Comparison of ENCODE assay signal across 8 mouse cellular contexts in the genomic region with DNA sequence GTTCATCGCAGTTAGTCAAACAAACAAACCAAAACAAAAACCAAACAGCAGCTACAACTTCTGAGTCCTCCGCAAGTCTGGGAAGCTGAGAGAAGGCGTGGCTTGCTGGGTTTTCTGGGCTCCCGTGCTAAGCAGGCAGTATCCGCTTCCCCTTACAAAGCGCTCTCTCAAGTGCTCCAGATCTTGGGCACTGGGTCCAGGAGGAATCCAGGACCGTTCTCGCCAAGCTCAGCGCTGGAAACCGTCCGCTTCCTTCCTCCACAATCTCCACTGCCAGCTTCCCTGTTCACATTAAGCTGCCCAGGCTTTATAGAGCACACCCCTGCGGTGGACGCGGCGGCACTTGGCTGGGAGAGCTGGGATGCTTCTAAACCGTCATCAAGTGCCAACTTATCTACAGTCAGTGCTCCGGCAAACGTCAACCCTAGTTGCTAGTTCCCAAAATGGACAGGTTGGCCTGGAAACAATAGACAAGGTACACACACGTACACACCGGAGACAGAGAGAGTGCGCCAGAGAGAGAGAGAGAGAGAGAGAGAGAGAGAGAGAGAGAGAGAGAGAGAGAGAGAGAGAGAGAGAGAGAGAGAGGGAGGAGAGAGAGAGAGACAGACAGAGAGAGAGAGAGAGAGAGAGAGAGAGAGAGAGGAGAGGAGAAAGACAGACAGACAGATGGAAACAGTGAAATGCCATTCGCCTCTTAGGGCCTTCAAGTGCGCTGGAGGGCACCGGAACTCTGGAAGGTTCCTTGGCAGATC. TPM values are rescaled to one million over a fixed set of nuclear protein-coding genes. Genes with fewer than 3 reads are reported as not detected.
A peak's percentile ranks its signal among the peaks of the same experiment; 100 is the strongest.
DNase-seq lines count a peak whose midpoint lies in the region; ATAC-seq lines count a peak whose summit lies in the region.

No protein-coding gene starts in this region.

- H3K36me3 ChIP-seq in embryonic facial prominence, embryonic 11.5 days (replicated peaks; ENCODE audit: control insufficient read depth, insufficient read depth, low read depth, low read length), result no peaks in the 10 kb centered on the region
- no peaks in the 10 kb centered on the region for H3K36me3 ChIP-seq in limb, embryonic 11.5 days (ENCODE audit: control insufficient read depth, insufficient read depth, low read length)
- no peaks in the 10 kb centered on the region for H3K36me3 ChIP-seq in midbrain, embryonic 12.5 days

- no peak overlapping the region for H3K27ac ChIP-seq in embryonic facial prominence, embryonic 11.5 days (replicated peaks; ENCODE audit: low read depth, low read length)
- no peak overlapping the region for H3K27ac ChIP-seq in limb, embryonic 11.5 days (replicated peaks; ENCODE audit: low read depth, low read length)
- no peak overlapping the region for H3K27ac ChIP-seq in midbrain, embryonic 12.5 days (replicated peaks)

- H3K4me1 ChIP-seq in embryonic facial prominence, embryonic 11.5 days (ENCODE audit: control insufficient read depth, insufficient read depth, low read length), result no peaks in the 10 kb centered on the region
- H3K4me1 ChIP-seq in limb, embryonic 11.5 days (ENCODE audit: control insufficient read depth, insufficient read depth, low read length), result peaks cover 9% of the 10 kb centered on the region; the same call in 1 of the 2 replicates
- peaks cover 19% of the 10 kb centered on the region for H3K4me1 ChIP-seq in midbrain, embryonic 12.5 days

- no peaks in the 10 kb centered on the region for H3K9me3 ChIP-seq in embryonic facial prominence, embryonic 11.5 days (replicated peaks; ENCODE audit: control insufficient read depth, low read length)
- no peaks in the 10 kb centered on the region for H3K9me3 ChIP-seq in limb, embryonic 11.5 days (ENCODE audit: control insufficient read depth, low read length)
- H3K9me3 ChIP-seq in midbrain, embryonic 12.5 days, result no peaks in the 10 kb centered on the region

- peak; percentile 86 for DNase-seq in 3134 (ENCODE audit: extremely low read depth, insufficient read length, low spot score)
- DNase-seq in adrenal gland, postnatal 14 days, result peak; percentile 71
- peak; percentile 75 for DNase-seq in embryonic facial prominence, embryonic 11.5 days (ENCODE audit: low spot score)
- peak; percentile 80 to 83 for DNase-seq in heart, adult 18-20 months
- peak; percentile 79 for DNase-seq in kidney, adult 18-20 months
- peak; percentile 73 for DNase-seq in limb, embryonic 11.5 days (ENCODE audit: low spot score)
- peak; percentile 53 for DNase-seq in skeletal muscle tissue, adult 2 months (ENCODE audit: low read depth, low spot score)

- H3K4me2 ChIP-seq in embryonic facial prominence, embryonic 11.5 days (ENCODE audit: low read depth, low read length), result peak overlapping the region; percentile 97
- H3K4me2 ChIP-seq in limb, embryonic 11.5 days (ENCODE audit: low read depth, severe bottlenecking), result peak overlapping the region; percentile 98
- H3K4me2 ChIP-seq in midbrain, embryonic 12.5 days (replicated peaks), result peak overlapping the region; percentile 93

- 0 out of 2 replicates have a peak, but pooled peaks have one; percentile 15 for ATAC-seq in embryonic facial prominence, embryonic 11.5 days (replicated peaks; ENCODE audit: insufficient number of reproducible peaks, low FRiP score, low TSS enrichment, low read depth)
- no peak; the same call in 1 of the 2 replicates for ATAC-seq in limb, embryonic 11.5 days (ENCODE audit: insufficient number of reproducible peaks, low FRiP score, low TSS enrichment, low read depth)
- 0 out of 2 replicates have a peak, but pooled peaks have one; percentile 4 for ATAC-seq in midbrain, embryonic 12.5 days (ENCODE audit: low FRiP score, low read depth)

- no peaks in the 10 kb centered on the region for H3K27me3 ChIP-seq in embryonic facial prominence, embryonic 11.5 days (ENCODE audit: control insufficient read depth, insufficient read depth, low read length)
- peaks cover 3% of the 10 kb centered on the region; the same call in 1 of the 2 replicates for H3K27me3 ChIP-seq in limb, embryonic 11.5 days (ENCODE audit: control insufficient read depth, insufficient read depth, low read length)
- H3K27me3 ChIP-seq in midbrain, embryonic 12.5 days, result peaks cover 20% of the 10 kb centered on the region

- 0% methylated on average over 24 of the region's 24 CpGs for WGBS in embryonic facial prominence, embryonic 11.5 days
- WGBS in limb, embryonic 11.5 days, result under 1% methylated on average over 23 of the region's 24 CpGs
- under 1% methylated on average over 23 of the region's 24 CpGs for WGBS in midbrain, embryonic 12.5 days

- H3K4me3 ChIP-seq in embryonic facial prominence, embryonic 11.5 days (ENCODE audit: low read depth, low read length), result peak overlapping the region; percentile 74
- H3K4me3 ChIP-seq in limb, embryonic 11.5 days (ENCODE audit: low read depth, low read length), result peak overlapping the region; percentile 66
- peak overlapping the region; percentile 86 for H3K4me3 ChIP-seq in midbrain, embryonic 12.5 days

- peak overlapping the region; percentile 72 for H3K9ac ChIP-seq in embryonic facial prominence, embryonic 11.5 days (replicated peaks; ENCODE audit: low read length)
- peak overlapping the region; percentile 70 for H3K9ac ChIP-seq in limb, embryonic 11.5 days (ENCODE audit: low read length)
- H3K9ac ChIP-seq in midbrain, embryonic 12.5 days (replicated peaks), result peak overlapping the region; percentile 82

RNA-seq across cellular contexts. Expression of a gene that starts 1.4 kb away (rescaled TPM):
- total RNA-seq in adrenal gland, postnatal 14 days (2021), result 12.9 and 19.1 TPM in 2 replicates
- 3.2 and 4.1 TPM in 2 replicates for polyA plus RNA-seq in embryonic facial prominence, embryonic 11.5 days (2014; fragmentation: Nextera tagmentation; extraction: Ambion mirVana)
- total RNA-seq in heart, adult 18-20 months (2021), result 10 to 100 TPM; 11.8 to 12.5 TPM
- 4.2 and 5.1 TPM in 2 replicates for polyA plus RNA-seq in limb, embryonic 11.5 days (2014; fragmentation: Nextera tagmentation; extraction: Ambion mirVana)
- polyA plus RNA-seq in midbrain, embryonic 12.5 days (2016; fragmentation: Nextera tagmentation; extraction: Ambion mirVana), result 5.8 and 6.7 TPM in 2 replicates

RNA-seq across cellular contexts. Expression of a gene that starts 53.8 kb away (rescaled TPM):
- total RNA-seq in adrenal gland, postnatal 14 days (2021), result not detected in 2 replicates
- polyA plus RNA-seq in embryonic facial prominence, embryonic 11.5 days (2014; fragmentation: Nextera tagmentation; extraction: Ambion mirVana), result 0.10 TPM in 1 of 2 replicates, not detected in the other
- not detected for total RNA-seq in heart, adult 18-20 months (2021)
- 0.08 TPM in 1 of 2 replicates, not detected in the other for polyA plus RNA-seq in limb, embryonic 11.5 days (2014; fragmentation: Nextera tagmentation; extraction: Ambion mirVana)
- 0.08 and 0.20 TPM in 2 replicates for polyA plus RNA-seq in midbrain, embryonic 12.5 days (2016; fragmentation: Nextera tagmentation; extraction: Ambion mirVana)
